Mouse (Mus musculus) limb, embryonic 11.5 days (tissue): ENCODE measurements around the gene Sdha. TPM values are rescaled to one million over a fixed set of nuclear protein-coding genes. Genes with fewer than 3 reads are reported as not detected.
A peak's percentile ranks its signal among the peaks of the same experiment; 100 is the strongest.

ENCODE experiments used
- ATAC-seq: fragments of 200-750 bp; cut with Nextera tagmentation; 2 replicates; pipeline ENCODE4 v1.8.0; 2017; ENCODE audit warnings: low read depth; ENCODE audit not compliant: insufficient number of reproducible peaks, low FRiP score, low TSS enrichment
- DNase-seq: peaks from one replicate; pipeline ENCODE4 v3.0.0-alpha.2; 2015; ENCODE audit warnings: low spot score
- H3K27ac ChIP-seq: fragments of 300-500 bp; sonication (generic); replicated peaks from 2 replicates; pipeline ENCODE4 v1.5.1; 2014; ENCODE audit warnings: low read depth, mild to moderate bottlenecking, low read length
- H3K27me3 ChIP-seq: fragments of 300-500 bp; sonication (generic); 2 replicates; pipeline ENCODE4 v1.6.1; 2014; ENCODE audit warnings: mild to moderate bottlenecking, low read length, mixed read lengths; ENCODE audit not compliant: control insufficient read depth, insufficient read depth
- H3K36me3 ChIP-seq: fragments of 300-500 bp; sonication (generic); 2 replicates; pipeline ENCODE4 v1.6.1; 2014; ENCODE audit warnings: mild to moderate bottlenecking, low read length, moderate library complexity, mixed read lengths; ENCODE audit not compliant: control insufficient read depth, insufficient read depth
- H3K4me1 ChIP-seq: fragments of 300-500 bp; sonication (generic); 2 replicates; pipeline ENCODE4 v1.6.1; 2014; ENCODE audit warnings: low read length, mixed read lengths; ENCODE audit not compliant: control insufficient read depth, insufficient read depth
- H3K4me2 ChIP-seq: fragments of 300-500 bp; sonication (generic); 2 replicates; pipeline ENCODE4 v1.6.1; 2014; ENCODE audit warnings: low read depth, mild to moderate bottlenecking, moderate library complexity; ENCODE audit not compliant: severe bottlenecking
- H3K4me3 ChIP-seq: fragments of 300-500 bp; sonication (generic); 2 replicates; pipeline ENCODE4 v1.5.1; 2014; ENCODE audit warnings: low read depth, low read length
- H3K9ac ChIP-seq: fragments of 300-500 bp; sonication (generic); 2 replicates; pipeline ENCODE4 v1.6.1; 2014; ENCODE audit warnings: mild to moderate bottlenecking, low read length
- H3K9me3 ChIP-seq: fragments of 300-500 bp; sonication (generic); 2 replicates; pipeline ENCODE4 v1.6.1; 2016; ENCODE audit warnings: low read length; ENCODE audit not compliant: control insufficient read depth
- WGBS: fragments of 180-500 bp; shearing (Covaris S2); extraction: QIAGEN DNeasy Blood & Tissue Kit; methylation state at CpG from one replicate; pipeline ENCODE4 v1.1.7; 2014; 5-methylcytosine and 5-hydroxymethylcytosine counted together
- polyA plus RNA-seq: library from polyadenylated mRNA; unstranded; fragments of >200 nt; fragmentation: Nextera tagmentation; extraction: Ambion mirVana; gene quantifications from 2 replicates; pipeline ENCODE4 v1.2.1, GENCODE M21; 2014

Gene Sdha
- polyA plus RNA-seq = 214 and 235 TPM in 2 replicates

- ATAC-seq (peak; percentile 96), DNase-seq (peak; percentile 98)
- Histone ChIP-seq H3K27me3 (no peaks in the 10 kb centered on the region), H3K4me1 (0 out of 2 replicates have a peak, but pooled peaks cover 3% of the 10 kb centered on the region), H3K27ac (no peak within 1 kb of the TSS), H3K4me3 (peak within 1 kb of the TSS; percentile 54), H3K4me2 (peak within 1 kb of the TSS; percentile 74), H3K9ac (peak within 1 kb of the TSS; percentile 83), H3K9me3 (no peaks in the 10 kb centered on the region), H3K36me3 (0 out of 2 replicates have a peak, but pooled peaks cover 2% of the 10 kb centered on the region)
- WGBS = 2% methylated on average over 57 of the region's 57 CpGs
Observed at GRCm38 (mm10) chr13:74349566-74350434, at the start of gene Sdha, which contains the start of gene Ccdc127. TSS of gene Sdha (minus strand) at chr13:74350280. TSS of gene Ccdc127 (plus strand) at chr13:74350309.

GRCm38 (mm10) chr13:74399298-74399839 is 49.3 kb upstream of the Sdha start, which contains the start of gene Ftl1-ps1:
TSS of gene Ftl1-ps1 (plus strand) at chr13:74399694.
- Histone ChIP-seq H3K27ac (no peak within 1 kb of the TSS), H3K4me3 (no peak within 1 kb of the TSS), H3K27me3 (no peaks in the 10 kb centered on the region), H3K36me3 (no peaks in the 10 kb centered on the region), H3K4me1 (no peaks in the 10 kb centered on the region), H3K9me3 (no peaks in the 10 kb centered on the region), H3K9ac (no peak within 1 kb of the TSS), H3K4me2 (no peak within 1 kb of the TSS)
- ATAC-seq (no peak), DNase-seq (no peak)
- 15% methylated on average over 11 of the region's 11 CpGs for WGBS

GRCm38 (mm10) chr13:74391156-74391555 is 41.1 kb upstream of the Sdha start:
- H3K27ac ChIP-seq = no peak overlapping the region
- no peak overlapping the region for H3K9ac ChIP-seq
- no peaks in the 10 kb centered on the region for H3K4me1 ChIP-seq
- H3K4me2 ChIP-seq = no peak overlapping the region
- H3K9me3 ChIP-seq = no peaks in the 10 kb centered on the region
- H3K4me3 ChIP-seq = no peak overlapping the region
- no peaks in the 10 kb centered on the region for H3K36me3 ChIP-seq
- WGBS = 84% methylated on average over 2 of the region's 2 CpGs
- H3K27me3 ChIP-seq = no peaks in the 10 kb centered on the region
- no peak for DNase-seq
- ATAC-seq = peak; percentile 21; the same call in 1 of the 2 replicates

- Histone ChIP-seq H3K9ac (peak within 1 kb of the TSS; percentile 56; the same call in 1 of the 2 replicates), H3K27ac (no peak within 1 kb of the TSS), H3K27me3 (no peaks in the 10 kb centered on the region), H3K4me1 (no peaks in the 10 kb centered on the region), H3K4me2 (peak within 1 kb of the TSS; percentile 49), H3K9me3 (no peaks in the 10 kb centered on the region), H3K4me3 (peak within 1 kb of the TSS; percentile 51), H3K36me3 (no peaks in the 10 kb centered on the region)
- ATAC-seq (peak; percentile 88), DNase-seq (peak; percentile 75)
- WGBS = 2% methylated on average over 14 of the region's 14 CpGs
Observed at GRCm38 (mm10) chr13:74390371-74390990, 40.4 kb upstream of the Sdha start, which contains the start of gene Zfp72. TSS of gene Zfp72 (minus strand) at chr13:74390836.

- Histone ChIP-seq H3K27me3 (no peaks in the 10 kb centered on the region), H3K36me3 (no peaks in the 10 kb centered on the region), H3K9me3 (no peaks in the 10 kb centered on the region), H3K27ac (no peak overlapping the region), H3K4me3 (peak overlapping the region; percentile 51; the same call in 1 of the 2 replicates), H3K9ac (no peak overlapping the region), H3K4me1 (no peaks in the 10 kb centered on the region), H3K4me2 (peak overlapping the region; percentile 49)
- DNase-seq (no peak), ATAC-seq (no peak)
- 66% methylated on average over 6 of the region's 6 CpGs for WGBS
Observed at GRCm38 (mm10) chr13:74389730-74390129, 39.6 kb upstream of the Sdha start.

- Histone ChIP-seq H3K27me3 (no peaks in the 10 kb centered on the region; the same call in 1 of the 2 replicates), H3K9me3 (no peaks in the 10 kb centered on the region), H3K9ac (no peak overlapping the region), H3K27ac (0 out of 2 replicates have a peak overlapping the region, but pooled peaks have one; percentile 8), H3K4me2 (no peak overlapping the region), H3K36me3 (no peaks in the 10 kb centered on the region), H3K4me3 (no peak overlapping the region), H3K4me1 (peaks cover 4% of the 10 kb centered on the region; the same call in 1 of the 2 replicates)
- WGBS = 28% methylated on average over 3 of the region's 3 CpGs
- ATAC-seq (no peak), DNase-seq (no peak)
Observed at GRCm38 (mm10) chr13:74382289-74382688, 32.2 kb upstream of the Sdha start.

- Histone ChIP-seq H3K9me3 (no peaks in the 10 kb centered on the region), H3K9ac (no peak overlapping the region), H3K27me3 (no peaks in the 10 kb centered on the region; the same call in 1 of the 2 replicates), H3K36me3 (no peaks in the 10 kb centered on the region), H3K4me3 (no peak overlapping the region), H3K27ac (0 out of 2 replicates have a peak overlapping the region, but pooled peaks have one; percentile 8), H3K4me1 (peaks cover 4% of the 10 kb centered on the region; the same call in 1 of the 2 replicates), H3K4me2 (no peak overlapping the region)
- DNase-seq (no peak), ATAC-seq (0 out of 2 replicates have a peak, but pooled peaks have one; percentile 51)
- 69% methylated on average over 10 of the region's 10 CpGs for WGBS
Observed at GRCm38 (mm10) chr13:74381533-74382276, 31.6 kb upstream of the Sdha start.
